Mouse (Mus musculus): ENCODE results near the gene Hipk3. TPM values are rescaled to one million over a fixed set of nuclear protein-coding genes. Genes with fewer than 3 reads are reported as not detected.
A peak's percentile ranks its signal among the peaks of the same experiment; 100 is the strongest.

The Hipk3 gene
- polyA plus RNA-seq, 1 experiment from 2014 or later, result 4.4 TPM

DNA sequence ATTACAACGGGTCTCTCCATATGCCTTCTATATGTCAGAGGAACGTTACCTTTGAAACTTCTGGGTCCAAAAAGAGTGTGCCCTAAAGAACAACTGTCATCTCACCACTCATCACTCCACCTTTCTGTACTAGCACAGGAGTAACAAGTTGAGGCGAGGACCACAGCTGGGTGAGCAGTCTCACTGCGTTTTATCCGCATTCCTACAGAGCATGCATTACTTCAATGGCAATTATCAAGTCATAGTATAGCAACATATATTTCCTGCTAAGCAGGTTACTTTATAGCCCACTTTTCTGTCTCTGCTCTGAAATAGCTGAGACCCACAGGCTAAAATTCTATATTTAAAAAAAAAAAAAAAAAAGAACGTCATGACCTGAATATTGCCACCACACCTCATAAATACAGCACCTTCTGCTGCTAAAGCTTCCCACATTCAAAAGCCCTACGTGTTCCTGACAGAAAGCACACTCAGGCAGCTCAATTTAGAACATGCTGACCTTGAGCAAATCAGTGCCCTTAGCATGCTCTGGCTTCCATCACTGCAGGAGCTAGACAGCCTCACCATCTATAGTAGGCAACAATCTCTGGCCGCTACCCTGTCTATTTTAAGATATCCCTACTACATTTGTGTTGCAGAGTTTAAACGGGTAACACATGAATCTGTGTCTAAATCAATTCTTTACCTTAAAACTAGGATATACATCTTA, 27.2 kb downstream of the Hipk3 start:
- peaks cover 7% of the 10 kb centered on the region; the same call in 1 of the 2 replicates for H3K36me3 ChIP-seq (ENCODE audit: poor library complexity, severe bottlenecking)
- 0 out of 2 replicates have a peak, but pooled peaks cover 3% of the 10 kb centered on the region for H3K4me1 ChIP-seq
- 89% methylated on average over 9 of the region's 9 CpGs for WGBS
- H3K27me3 ChIP-seq, result no peaks in the 10 kb centered on the region
- H3K4me3 ChIP-seq, result no peak overlapping the region
- H3K4me2 ChIP-seq, result no peak overlapping the region
- ATAC-seq, result no peak
- no peaks in the 10 kb centered on the region for H3K9me3 ChIP-seq (replicated peaks)
- H3K27ac ChIP-seq, result no peak overlapping the region
- no peak overlapping the region for H3K9ac ChIP-seq

DNA sequence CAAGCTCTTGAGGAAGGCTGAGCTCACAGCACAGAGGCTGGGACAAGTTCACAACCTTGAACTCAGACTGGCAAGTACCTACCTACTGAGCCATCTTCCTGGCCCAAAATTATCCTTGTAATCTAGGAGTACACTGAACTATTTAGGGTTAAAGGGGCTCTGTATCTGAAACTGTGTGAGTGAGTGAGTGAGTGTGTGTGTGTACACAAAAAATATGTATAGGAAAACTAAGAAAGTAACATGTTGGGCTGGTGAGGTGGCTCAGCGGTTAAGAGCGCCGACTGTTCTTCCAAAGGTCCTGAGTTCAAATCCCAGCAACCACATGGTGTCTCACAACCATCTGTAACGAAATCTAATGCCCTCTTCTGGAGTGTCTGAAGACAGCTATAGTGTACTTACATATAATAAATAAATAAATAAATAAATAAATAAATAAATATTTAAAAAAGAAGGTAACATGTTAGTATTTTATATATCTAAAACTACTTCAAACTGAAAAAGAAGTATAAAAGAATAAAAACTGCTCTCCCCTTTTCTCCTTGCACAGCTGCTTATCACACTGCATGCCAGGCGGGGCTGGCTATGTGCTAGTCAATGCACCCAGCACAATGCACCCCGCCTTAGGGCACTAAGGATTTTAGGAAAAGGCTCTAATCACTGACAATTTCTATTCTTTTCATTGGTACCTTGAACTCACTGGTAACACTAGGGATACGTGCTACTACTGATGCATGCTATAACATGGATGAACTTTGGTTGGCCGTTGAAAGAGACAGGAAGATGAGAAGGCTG, 28.4 kb downstream of the Hipk3 start:
- Histone ChIP-seq H3K36me3 (ENCODE audit: poor library complexity, severe bottlenecking) (peaks cover 4% of the 10 kb centered on the region; the same call in 1 of the 2 replicates), H3K9me3 (replicated peaks) (no peaks in the 10 kb centered on the region), H3K4me1 (0 out of 2 replicates have a peak, but pooled peaks cover 3% of the 10 kb centered on the region), H3K4me2 (no peak overlapping the region), H3K27ac (no peak overlapping the region), H3K9ac (no peak overlapping the region), H3K4me3 (no peak overlapping the region), H3K27me3 (no peaks in the 10 kb centered on the region)
- WGBS, result 92% methylated on average over 8 of the region's 8 CpGs
- ATAC-seq, result no peak

GRCm38 (mm10) chr2:104460021-104460420, 34.2 kb downstream of the Hipk3 start:
- no peak overlapping the region for H3K4me3 ChIP-seq
- H3K4me2 ChIP-seq, result no peak overlapping the region
- no peak for ATAC-seq
- H3K36me3 ChIP-seq (ENCODE audit: poor library complexity, severe bottlenecking), result no peaks in the 10 kb centered on the region
- WGBS, result 81% methylated on average over 3 of the region's 3 CpGs
- H3K9ac ChIP-seq, result no peak overlapping the region
- no peak overlapping the region for H3K27ac ChIP-seq
- peaks cover 7% of the 10 kb centered on the region for H3K4me1 ChIP-seq
- H3K9me3 ChIP-seq (replicated peaks), result no peaks in the 10 kb centered on the region
- H3K27me3 ChIP-seq, result no peaks in the 10 kb centered on the region

DNA sequence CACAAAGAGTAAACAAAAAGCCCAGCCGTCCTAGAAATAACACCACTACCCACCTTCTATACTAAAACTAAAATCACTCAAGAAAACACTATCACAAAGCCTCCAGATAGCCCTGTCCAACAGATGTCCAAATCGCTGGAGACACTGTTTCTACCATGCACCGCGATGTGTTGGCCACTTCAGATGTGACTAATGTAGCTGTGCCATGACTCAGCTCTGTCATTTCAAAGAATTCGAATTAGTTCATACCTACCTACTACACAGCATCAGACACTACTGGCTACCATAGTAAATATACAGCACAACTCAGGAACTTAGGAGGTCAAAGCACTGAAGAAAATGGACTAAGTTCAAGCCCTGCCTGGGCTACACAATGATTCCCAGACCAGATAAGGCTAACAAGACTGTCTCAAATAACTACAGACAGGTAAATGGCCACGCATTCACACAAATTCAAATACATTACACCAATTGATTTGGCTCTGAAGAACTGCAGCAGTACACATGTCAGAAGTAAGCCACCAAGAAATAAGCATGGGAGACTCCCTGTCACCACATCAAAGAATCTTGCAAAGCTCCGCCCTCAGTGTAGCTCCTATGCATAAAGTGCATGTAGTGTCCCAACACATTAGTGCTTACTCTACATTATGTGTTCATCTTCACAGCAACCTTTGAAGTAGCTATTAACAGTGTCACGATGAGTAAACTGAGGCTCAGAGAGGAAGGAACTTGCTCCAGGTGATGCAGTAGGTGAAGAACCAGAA, 35.5 kb downstream of the Hipk3 start:
- Histone ChIP-seq H3K9ac (no peak overlapping the region), H3K27me3 (no peaks in the 10 kb centered on the region), H3K4me3 (no peak overlapping the region), H3K9me3 (replicated peaks) (no peaks in the 10 kb centered on the region), H3K36me3 (ENCODE audit: poor library complexity, severe bottlenecking) (no peaks in the 10 kb centered on the region), H3K27ac (no peak overlapping the region), H3K4me2 (no peak overlapping the region), H3K4me1 (peaks cover 7% of the 10 kb centered on the region)
- ATAC-seq, result no peak
- 89% methylated on average over 8 of the region's 8 CpGs for WGBS

DNA sequence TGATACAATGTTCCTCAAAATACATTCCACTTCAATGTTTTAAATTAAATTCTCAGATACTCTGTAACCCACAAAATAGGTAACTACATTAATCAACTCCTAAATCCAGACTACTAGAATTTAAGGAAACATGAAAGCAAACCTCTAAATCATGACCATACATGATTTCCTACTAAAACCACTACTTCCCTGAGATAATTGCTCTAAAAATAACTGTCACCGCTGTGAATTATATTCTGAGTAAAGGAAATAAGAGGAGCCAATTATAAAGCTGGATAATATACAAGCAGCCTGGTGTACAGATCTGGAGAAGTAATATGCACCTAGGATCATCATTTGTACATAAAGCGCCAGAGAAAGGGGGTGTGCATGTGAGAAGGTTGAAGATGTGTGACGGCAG, 37.1 kb downstream of the Hipk3 start:
- WGBS, result 87% methylated on average over 3 of the region's 3 CpGs
- no peak overlapping the region for H3K27ac ChIP-seq
- no peak overlapping the region for H3K4me2 ChIP-seq
- H3K36me3 ChIP-seq (ENCODE audit: poor library complexity, severe bottlenecking), result no peaks in the 10 kb centered on the region
- no peak overlapping the region for H3K9ac ChIP-seq
- no peaks in the 10 kb centered on the region for H3K9me3 ChIP-seq (replicated peaks)
- H3K27me3 ChIP-seq, result no peaks in the 10 kb centered on the region
- H3K4me1 ChIP-seq, result peaks cover 7% of the 10 kb centered on the region
- no peak overlapping the region for H3K4me3 ChIP-seq
- ATAC-seq, result no peak

DNA sequence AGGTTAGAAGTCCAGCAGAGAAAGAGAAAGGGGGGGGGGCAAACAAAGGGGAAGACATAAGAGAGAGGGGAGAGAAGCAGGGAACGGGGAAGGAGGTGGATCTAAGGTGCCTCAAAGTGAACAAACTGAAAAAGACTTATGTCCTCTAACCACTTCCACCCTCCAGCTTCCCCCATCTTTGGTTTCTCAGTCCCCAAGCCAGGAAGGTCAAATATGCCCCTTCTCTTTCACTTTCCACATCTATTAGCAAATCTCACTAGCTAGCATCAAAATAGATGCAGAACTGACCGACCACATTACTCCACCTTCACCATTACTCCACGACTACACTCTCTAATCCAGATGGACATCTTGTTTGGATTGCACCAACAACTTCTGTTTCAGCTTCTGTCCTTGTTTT, 43.6 kb downstream of the Hipk3 start:
- Histone ChIP-seq H3K9me3 (replicated peaks) (no peaks in the 10 kb centered on the region), H3K27me3 (no peaks in the 10 kb centered on the region), H3K4me2 (no peak overlapping the region), H3K4me1 (no peaks in the 10 kb centered on the region; the same call in 1 of the 2 replicates), H3K9ac (no peak overlapping the region), H3K4me3 (no peak overlapping the region), H3K27ac (no peak overlapping the region), H3K36me3 (ENCODE audit: poor library complexity, severe bottlenecking) (no peaks in the 10 kb centered on the region)
- no peak for ATAC-seq
- WGBS, result 84% methylated on average over 3 of the region's 3 CpGs

DNA sequence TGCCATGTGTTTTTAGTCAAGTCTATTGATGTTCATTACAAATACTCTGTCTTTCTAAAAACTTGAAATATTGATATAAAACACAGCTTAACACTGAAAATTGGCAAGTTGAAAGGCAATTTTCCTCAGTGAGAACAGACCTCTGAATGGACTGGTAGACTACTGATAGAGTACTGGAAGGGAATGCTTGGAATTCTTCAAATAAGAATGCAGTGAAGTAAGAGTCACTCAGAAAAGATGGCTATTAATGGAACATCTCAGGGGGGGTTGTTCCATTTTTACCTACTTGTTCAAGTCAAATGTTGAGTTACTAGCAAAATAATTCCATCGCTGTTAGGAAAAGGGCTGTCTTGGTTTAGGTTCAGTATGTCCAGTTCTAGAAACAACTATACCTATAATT, 45.1 kb downstream of the Hipk3 start:
- no peak for ATAC-seq
- no peaks in the 10 kb centered on the region for H3K36me3 ChIP-seq (ENCODE audit: poor library complexity, severe bottlenecking)
- no peaks in the 10 kb centered on the region for H3K27me3 ChIP-seq
- H3K4me1 ChIP-seq, result no peaks in the 10 kb centered on the region
- no peak overlapping the region for H3K4me2 ChIP-seq
- no peak overlapping the region for H3K4me3 ChIP-seq
- 98% methylated on average over 1 of the region's 1 CpGs for WGBS
- no peak overlapping the region for H3K9ac ChIP-seq
- no peaks in the 10 kb centered on the region for H3K9me3 ChIP-seq (replicated peaks)
- no peak overlapping the region for H3K27ac ChIP-seq

DNA sequence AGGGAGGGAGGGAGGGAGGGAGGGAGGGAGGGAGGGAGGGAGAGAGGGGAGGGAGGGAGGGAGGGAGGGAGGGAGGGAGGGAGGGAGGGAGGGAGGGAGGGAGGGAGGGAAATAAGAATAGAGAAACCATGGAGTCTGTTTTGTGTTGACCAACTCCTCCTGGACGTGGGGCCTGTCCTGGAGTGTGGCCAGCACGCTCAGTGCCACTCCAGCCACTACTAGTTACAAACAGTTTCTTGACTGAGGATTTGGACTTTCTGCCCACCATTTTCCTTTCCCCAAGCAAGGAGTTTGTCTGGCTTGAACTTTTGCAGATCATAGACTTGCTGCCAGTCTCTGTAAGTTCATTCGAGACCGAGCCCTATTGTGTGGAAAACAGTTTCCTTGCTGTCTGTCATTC, 46.0 kb downstream of the Hipk3 start:
- WGBS, result 84% methylated on average over 4 of the region's 4 CpGs
- no peaks in the 10 kb centered on the region for H3K9me3 ChIP-seq (replicated peaks)
- no peak overlapping the region for H3K4me2 ChIP-seq
- ATAC-seq, result no peak
- no peak overlapping the region for H3K9ac ChIP-seq
- H3K4me3 ChIP-seq, result no peak overlapping the region
- no peaks in the 10 kb centered on the region for H3K36me3 ChIP-seq (ENCODE audit: poor library complexity, severe bottlenecking)
- H3K27ac ChIP-seq, result no peak overlapping the region
- no peaks in the 10 kb centered on the region for H3K27me3 ChIP-seq
- H3K4me1 ChIP-seq, result no peaks in the 10 kb centered on the region

DNA sequence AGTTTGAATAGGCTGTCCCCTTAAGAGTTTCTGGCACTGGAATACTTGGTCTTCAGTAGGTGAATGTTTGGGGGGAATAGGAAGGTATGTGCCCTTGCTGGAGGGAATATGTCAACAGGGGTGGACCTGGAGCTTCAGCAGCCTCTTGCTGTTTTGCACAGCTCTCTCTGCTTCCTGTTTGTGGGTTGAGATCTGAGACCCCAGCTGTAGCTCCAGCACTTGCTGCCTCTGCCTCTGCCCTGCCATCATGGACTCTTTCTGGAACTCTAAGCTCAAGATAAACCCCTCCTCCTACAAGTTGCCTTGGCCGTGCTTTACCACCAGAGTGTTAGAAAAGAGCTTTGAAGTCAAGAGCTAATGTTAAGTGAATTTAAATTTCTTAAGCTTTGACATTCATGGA, 48.2 kb downstream of the Hipk3 start:
- H3K27ac ChIP-seq, result no peak overlapping the region
- H3K36me3 ChIP-seq (ENCODE audit: poor library complexity, severe bottlenecking), result no peaks in the 10 kb centered on the region
- no peaks in the 10 kb centered on the region for H3K27me3 ChIP-seq
- no peak overlapping the region for H3K4me2 ChIP-seq
- ATAC-seq, result no peak
- H3K9ac ChIP-seq, result no peak overlapping the region
- no peaks in the 10 kb centered on the region for H3K4me1 ChIP-seq
- H3K4me3 ChIP-seq, result no peak overlapping the region
- 59% methylated on average over 1 of the region's 1 CpGs for WGBS
- H3K9me3 ChIP-seq (replicated peaks), result no peaks in the 10 kb centered on the region

- Histone ChIP-seq H3K27ac (no peak overlapping the region), H3K27me3 (no peaks in the 10 kb centered on the region), H3K9me3 (replicated peaks) (no peaks in the 10 kb centered on the region), H3K9ac (no peak overlapping the region), H3K4me2 (no peak overlapping the region), H3K4me1 (no peaks in the 10 kb centered on the region), H3K4me3 (no peak overlapping the region), H3K36me3 (ENCODE audit: poor library complexity, severe bottlenecking) (peaks cover 3% of the 10 kb centered on the region; the same call in 1 of the 2 replicates)
- ATAC-seq, result peak; percentile 80
- 39% methylated on average over 2 of the region's 2 CpGs for WGBS
These were observed 49.5 kb downstream of the Hipk3 start for GRCm38 (mm10) chr2:104444776-104445175.

DNA sequence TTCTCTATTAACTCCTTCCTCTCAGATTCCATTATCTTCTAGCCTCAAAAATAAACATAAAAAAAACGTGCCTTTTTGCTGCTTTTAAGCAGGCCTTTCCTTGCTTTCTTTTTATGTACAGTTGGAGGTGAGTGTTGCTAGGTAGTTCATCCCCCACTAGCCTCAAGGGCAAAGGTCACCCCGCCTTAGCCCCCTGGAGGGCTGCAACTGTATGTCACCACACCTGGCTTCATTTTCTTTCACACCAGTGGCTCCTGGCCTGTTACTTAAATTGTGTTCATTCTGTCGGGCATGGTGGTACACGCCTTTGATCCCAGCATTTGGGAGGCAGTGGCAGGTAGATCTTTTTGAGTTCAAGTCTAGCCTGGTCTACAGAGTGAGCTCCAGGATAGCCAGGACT, 51.9 kb downstream of the Hipk3 start:
- ATAC-seq, result no peak
- Histone ChIP-seq H3K27me3 (no peaks in the 10 kb centered on the region), H3K27ac (no peak overlapping the region), H3K36me3 (ENCODE audit: poor library complexity, severe bottlenecking) (peaks cover 19% of the 10 kb centered on the region; the same call in 1 of the 2 replicates), H3K4me3 (no peak overlapping the region), H3K4me2 (no peak overlapping the region), H3K4me1 (no peaks in the 10 kb centered on the region), H3K9me3 (replicated peaks) (no peaks in the 10 kb centered on the region), H3K9ac (no peak overlapping the region)
- 60% methylated on average over 4 of the region's 4 CpGs for WGBS

GRCm38 (mm10) chr2:104436226-104436625, 58.0 kb downstream of the Hipk3 start:
- peaks cover 59% of the 10 kb centered on the region for H3K36me3 ChIP-seq (ENCODE audit: poor library complexity, severe bottlenecking)
- no peak for ATAC-seq

More at GRCm38 (mm10) chr2:104436226-104436625, 58.0 kb downstream of the Hipk3 start:
- Histone ChIP-seq H3K4me1 (no peaks in the 10 kb centered on the region), H3K4me2 (no peak overlapping the region), H3K9me3 (replicated peaks) (no peaks in the 10 kb centered on the region), H3K27me3 (no peaks in the 10 kb centered on the region), H3K27ac (no peak overlapping the region), H3K4me3 (no peak overlapping the region), H3K9ac (no peak overlapping the region)
- WGBS, result 94% methylated on average over 3 of the region's 3 CpGs
